Mouse (Mus musculus) cerebellum, adult 8-10 months (tissue): ENCODE results near the gene Apol6.

Experiments
- DNase-seq: peaks from one replicate; pipeline ENCODE4 v3.0.0; 2022

Gene Apol6

DNA sequence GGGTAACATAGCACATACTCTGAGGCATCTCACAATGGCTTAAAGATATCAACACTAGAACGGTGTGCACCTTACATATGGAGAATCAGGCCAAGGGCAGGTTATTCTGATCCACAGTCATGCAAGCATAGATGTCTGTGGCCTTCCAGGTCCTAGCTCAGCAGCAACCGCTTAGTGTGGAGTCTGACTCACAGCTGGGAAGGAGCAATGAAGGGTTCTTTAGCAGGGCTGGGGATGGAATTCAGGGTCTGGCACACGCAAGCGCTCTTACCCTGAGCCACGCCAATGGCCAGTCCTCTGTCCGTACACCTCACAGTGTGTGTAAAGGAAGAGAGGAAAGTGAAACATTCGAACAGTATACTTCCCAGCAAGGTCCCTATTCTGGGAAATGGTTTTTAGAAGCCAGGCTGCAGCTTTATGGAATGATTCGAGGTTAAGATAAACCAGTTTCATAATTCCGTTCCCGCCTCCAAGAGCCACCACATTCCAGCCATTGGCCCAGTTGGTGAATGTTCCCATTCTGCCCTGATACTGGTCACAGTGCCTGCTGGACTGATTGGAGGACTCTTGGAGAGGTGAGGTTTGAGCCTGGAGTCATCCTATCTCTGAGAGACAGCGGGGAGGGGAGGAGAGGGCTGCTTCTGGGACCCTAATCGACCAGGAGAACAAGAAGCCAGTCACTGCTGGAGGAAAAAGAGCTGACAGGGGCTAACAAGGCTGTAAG is at the start of gene Apol6:
Gene Apol6, plus strand, starts transcription at position 133 of the 724 bp plus-strand sequence.
- DNase-seq: no peak

DNA sequence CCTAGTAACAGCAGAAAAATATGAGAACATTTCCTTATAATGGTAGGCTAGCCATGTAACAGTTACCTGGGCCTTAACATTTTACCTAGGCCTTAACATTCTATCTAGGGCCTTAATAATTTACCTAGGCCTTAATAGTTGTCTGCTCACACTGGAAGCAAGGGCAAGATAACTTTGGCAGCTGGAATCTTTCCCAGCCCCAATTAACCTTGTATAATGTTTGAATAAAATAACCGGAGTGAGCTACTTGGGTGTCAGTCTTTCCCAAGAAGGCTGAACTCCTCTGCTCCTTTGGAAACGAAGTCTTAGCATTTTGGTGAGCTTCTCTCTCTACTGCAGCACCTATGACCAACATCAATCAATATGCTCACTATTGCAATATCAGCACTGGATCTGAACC is 46.5 kb upstream of the Apol6 start:
- DNase-seq: no peak

- DNase-seq: no peak
Measured at GRCm38 (mm10) chr15:76998878-76999588, 45.5 kb upstream of the Apol6 start.

- no peak for DNase-seq
Measured at GRCm38 (mm10) chr15:77003173-77003867, 41.2 kb upstream of the Apol6 start.

- DNase-seq: peak; percentile 60
Measured at GRCm38 (mm10) chr15:77003868-77004215, 40.7 kb upstream of the Apol6 start.

DNA sequence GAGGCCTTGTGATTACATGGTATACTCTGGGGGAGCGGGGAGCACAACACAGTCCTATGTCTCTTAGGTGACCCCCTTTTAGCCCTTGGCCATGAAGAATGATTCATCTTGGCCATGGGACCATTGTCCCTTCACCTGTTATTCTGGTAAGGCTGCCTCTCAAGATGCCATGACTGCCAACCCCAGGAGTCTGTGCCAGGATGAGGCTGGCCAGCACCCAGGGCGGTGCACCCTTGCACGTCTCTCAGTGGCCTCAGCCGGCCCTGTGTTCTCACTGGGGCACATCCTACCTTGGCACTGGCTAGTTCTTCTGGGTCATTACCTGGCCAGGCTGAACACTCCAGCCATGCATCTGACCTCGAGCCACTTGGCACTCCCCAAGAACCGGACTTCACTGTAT is 35.7 kb upstream of the Apol6 start:
- no peak for DNase-seq

GRCm38 (mm10) chr15:77013753-77014241 is 30.7 kb upstream of the Apol6 start:
- no peak for DNase-seq

DNA sequence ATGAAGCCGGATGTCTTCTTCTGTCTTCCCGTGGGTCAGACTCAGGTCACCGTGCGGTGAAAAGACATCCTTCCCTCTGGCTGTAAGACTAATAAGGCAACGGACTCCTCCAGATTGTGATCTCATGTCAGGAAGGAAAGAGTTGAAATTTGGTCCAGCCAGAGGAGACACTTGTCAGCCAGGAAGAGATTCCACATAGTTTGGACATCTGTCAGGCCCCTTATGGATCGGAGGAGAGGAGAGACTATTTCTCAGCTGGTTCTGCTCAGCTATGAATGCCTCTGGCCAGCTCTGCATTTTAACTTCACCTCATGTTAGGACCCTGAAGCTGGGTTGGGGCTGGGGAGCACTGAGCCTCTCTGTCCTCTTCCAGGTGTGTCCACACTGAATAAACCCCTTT is 30.1 kb upstream of the Apol6 start:
- no peak for DNase-seq

- no peak for DNase-seq
Measured at GRCm38 (mm10) chr15:77014985-77015384, 29.5 kb upstream of the Apol6 start.

DNA sequence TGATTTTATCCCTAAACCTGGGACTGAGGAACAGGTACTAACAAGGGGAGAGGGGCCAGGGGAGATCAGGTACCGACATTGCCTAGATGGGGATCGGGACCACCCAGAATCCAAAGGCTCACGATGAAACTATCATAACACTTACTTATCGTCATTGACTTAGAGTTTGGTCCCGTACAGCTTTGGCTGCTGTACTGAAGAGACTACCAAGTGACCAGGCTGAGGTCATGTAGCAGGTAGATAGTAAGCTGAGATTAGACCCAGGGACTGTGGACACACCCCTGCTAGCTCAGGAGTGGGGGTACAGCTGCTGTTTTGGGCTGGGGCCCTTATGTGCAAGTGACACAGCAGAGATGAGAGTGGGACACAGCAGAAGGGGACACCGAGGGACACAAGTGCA is 28.0 kb upstream of the Apol6 start:
- DNase-seq: no peak

DNA sequence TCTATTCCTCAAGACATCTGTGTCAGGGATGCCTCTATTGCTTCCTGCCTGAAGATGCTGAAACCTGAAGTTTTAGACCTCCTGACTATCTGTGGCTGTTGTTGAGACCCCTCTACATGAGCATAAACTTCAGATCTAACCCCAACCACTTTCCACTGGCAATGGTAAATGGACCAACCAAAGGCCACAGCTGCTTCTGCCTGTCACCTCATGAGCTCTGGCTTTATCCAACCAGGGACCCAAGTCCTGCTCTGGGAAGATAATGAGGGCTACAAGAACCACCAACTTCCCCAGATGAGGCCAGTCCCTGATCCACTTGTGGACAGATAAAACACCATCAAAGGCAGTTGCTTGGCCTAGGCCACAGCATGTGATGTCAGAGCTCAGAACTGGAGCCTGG is 26.6 kb upstream of the Apol6 start:
- DNase-seq: no peak

GRCm38 (mm10) chr15:77018740-77019340 is 25.7 kb upstream of the Apol6 start:
- DNase-seq: no peak

DNA sequence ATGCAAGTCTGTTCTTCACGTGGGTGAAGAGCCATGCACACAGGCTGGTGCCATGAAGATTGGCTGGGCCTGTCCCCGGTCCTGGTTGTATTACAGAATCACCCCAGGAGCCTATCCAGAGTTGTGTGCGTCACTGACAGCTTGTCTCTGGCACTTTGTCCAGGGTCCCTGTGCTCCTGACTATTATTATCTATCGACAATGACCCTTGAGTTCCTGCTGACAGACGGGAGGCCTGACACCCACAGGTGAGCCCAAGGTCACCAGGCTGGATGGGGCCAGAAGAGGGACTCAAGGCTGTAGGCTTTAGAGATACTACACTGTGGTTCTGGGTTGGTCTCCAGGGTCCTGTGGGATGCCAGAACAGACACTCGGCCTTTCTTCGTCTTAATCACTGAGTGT is 25.0 kb upstream of the Apol6 start:
- DNase-seq: no peak

GRCm38 (mm10) chr15:77020136-77020535 is 24.4 kb upstream of the Apol6 start:
- DNase-seq: no peak

DNA sequence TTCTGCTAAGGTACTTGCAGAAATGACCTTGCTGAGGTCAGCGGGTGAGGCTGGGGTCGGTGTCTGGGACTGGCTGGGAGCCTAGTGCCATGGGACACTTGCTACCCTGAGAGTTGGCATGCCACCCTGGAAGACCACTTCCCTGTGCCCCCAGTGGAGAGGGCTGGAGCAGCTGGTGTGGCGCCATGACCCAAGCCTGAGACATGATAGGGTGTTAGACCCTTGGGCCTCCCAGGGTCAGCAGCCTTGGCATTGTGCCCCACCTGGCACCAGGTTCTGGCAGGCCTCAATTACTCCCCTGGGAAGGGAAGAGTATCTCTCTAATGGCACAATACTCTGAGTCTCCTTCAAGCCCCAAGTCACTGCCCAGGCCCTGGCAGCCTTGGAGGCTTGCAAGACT is 23.5 kb upstream of the Apol6 start:
- DNase-seq: no peak

DNA sequence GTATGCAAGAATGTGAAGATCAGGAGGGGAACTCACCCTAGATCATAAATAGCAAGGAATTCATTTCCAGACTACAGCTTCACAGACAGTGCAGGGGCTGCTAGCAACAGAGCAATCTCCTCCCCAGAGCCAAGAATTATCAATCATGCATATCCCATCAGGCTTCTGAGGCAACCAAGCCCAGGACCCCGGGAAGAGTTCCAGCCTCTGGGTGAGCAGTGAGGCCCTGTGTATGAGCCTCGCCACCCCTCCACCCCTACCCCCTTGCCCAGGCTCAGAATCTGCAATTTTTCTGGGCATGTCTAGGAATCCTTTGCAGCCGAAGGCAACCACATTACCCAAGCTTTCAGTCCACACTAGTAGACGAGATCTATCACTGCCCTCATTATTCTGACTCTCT is 22.7 kb upstream of the Apol6 start:
- no peak for DNase-seq

DNA sequence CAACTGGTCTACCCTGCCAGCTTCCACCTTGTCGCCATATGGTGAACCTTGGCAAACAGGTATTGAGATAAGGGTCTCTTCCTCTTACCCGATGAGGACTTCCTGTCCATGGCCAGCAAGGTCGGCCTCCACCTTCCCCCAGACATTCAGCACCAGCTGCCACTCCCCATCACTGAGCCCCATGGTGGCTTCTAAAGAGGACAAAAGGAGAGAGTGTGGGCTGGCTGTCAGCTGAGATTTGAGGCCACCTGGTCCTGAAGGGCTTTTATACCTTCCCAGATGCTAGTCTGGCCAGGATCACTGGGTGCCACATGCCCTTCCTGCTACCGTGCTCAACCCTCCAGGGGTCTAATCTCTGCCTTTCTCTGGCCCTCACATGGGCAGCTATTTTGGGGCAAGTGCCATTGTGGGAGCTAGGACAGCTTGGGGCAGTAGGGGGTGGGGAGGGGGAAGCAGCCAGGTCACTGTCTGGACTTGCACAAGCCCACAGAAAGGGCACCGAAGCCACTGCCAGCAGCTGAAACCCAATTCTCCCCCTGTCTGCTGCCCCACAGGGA is 22.1 kb upstream of the Apol6 start:
- DNase-seq: peak; percentile 53

DNA sequence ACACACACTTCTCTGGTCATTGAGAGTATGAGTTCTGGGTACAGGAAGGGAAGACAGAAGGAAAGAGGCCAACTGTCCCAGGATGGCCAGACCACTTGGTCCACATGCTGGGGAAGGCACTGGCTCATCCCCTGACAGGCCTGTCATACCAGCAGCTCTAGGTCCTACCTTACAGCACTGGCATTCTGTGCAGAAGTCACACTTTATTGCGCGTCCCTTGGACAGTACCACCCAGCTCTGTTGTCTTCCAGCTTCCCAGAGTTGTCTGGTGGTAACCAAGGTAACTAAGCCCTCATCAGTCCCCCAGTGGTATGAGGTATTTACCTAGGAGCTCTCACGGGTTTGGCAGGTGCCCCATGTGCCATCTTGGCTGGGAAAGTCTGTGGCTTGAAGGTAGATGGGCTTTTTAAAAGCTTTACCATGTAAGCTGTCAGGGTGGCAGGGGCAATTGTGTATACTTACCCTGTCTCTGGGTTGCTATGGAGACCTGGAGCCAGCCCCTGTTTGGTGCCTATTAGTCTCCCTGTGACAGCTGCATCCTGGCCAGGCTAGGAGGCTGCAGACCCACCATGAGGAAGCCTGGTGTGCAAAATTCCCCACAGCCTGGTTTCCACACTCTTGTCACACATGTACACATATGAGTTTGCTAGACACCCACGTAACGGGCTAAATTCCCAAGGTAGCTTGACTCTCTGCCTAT is 18.5 kb upstream of the Apol6 start:
- DNase-seq: no peak

DNA sequence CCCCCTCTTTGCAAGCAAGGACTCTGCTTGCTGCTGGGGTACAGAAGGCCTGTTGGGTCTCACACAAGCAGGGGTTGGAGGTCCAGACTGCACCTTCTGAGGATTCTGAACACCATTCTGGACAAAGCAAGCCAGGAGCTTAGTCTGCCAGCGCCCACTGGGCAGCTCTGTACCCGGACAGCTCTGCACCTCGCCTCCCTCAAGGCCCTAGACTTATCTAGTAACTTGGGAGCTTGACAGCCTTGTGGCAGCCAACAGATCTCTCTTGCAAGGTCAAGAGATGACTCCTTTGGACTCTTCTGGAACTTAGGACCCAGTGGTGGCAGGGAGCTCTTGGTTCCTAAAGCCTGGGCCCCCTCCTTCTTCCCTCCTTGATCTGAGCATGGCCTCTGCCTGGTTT is 17.4 kb upstream of the Apol6 start:
- DNase-seq: no peak

DNA sequence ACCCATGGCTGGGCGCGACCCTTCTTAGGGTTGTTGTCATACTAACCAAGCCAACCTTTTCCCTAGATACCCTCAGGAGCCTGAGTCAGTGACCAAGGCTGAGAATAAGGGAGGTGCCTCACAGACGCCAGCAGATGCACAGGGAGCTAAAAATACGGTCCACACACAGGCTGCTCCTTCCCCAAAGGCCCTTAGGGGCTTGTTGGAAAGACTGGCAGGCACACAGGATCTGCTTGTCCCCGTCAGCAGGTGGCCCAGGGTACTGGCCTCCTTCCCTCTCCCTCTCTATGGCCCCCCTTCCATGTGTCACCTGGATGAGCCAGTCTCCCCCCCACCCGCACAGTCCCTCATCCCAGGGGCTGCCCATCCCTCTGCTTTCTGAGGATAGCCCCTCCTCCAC is 16.9 kb upstream of the Apol6 start:
- no peak for DNase-seq

DNA sequence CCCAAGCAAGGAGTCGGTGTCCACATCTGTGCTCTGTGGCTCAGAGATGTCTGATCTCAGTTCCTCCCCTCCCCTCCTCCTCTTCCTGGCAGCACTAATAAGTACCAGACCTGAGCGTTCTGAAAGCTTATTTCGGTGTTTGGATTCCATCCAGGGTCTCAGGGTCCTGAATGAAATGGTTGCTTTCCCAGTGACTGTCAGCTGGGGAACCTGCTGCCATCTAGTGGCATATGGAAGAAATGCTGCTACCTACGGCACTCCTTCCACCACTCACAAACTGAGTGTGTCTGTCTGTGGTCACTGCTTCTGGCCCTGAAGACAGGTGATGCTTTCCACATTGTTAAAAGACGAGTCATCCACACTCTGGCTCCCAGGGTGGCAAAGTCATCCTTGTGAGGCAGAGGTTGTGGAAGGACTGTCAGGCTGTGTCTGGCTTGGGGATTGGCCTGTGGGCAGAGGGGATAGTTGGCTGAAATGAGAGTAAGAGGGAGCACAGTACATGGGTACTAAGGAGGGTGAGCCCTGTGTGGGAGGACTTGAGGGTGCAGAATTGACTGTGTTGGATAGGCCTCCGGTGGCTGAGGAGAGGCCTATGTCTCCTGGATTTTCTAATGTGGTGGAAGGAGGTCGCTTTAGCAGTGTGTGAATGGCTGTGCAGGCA is 15.1 kb upstream of the Apol6 start:
- peak; percentile 65 for DNase-seq

DNA sequence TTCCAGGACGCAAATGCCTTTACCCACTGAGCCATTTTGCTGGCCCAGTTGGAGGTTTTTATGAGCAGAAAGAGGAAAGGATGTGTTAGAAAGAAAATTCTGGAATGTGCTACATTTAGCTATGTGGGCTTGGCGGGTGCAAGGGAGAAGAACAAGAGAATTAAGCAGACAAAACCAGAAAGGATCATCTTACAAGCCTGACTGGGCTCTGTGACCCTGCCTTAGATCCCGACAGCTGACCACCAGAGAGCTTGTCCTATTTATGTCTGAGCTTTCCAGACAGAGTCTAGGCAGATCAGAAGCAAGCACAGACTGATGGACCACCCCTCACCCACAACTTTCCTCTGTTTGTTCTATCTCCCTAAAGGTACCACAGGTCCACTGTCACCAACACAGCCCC is 13.3 kb upstream of the Apol6 start:
- no peak for DNase-seq
